Mouse (Mus musculus): ENCODE measurements around the gene Gm45785. TPM values are rescaled to one million over a fixed set of nuclear protein-coding genes. Genes with fewer than 3 reads are reported as not detected.

The Gm45785 gene
- polyA plus RNA-seq, 1 experiment from 2014 or later, result not detected

DNA sequence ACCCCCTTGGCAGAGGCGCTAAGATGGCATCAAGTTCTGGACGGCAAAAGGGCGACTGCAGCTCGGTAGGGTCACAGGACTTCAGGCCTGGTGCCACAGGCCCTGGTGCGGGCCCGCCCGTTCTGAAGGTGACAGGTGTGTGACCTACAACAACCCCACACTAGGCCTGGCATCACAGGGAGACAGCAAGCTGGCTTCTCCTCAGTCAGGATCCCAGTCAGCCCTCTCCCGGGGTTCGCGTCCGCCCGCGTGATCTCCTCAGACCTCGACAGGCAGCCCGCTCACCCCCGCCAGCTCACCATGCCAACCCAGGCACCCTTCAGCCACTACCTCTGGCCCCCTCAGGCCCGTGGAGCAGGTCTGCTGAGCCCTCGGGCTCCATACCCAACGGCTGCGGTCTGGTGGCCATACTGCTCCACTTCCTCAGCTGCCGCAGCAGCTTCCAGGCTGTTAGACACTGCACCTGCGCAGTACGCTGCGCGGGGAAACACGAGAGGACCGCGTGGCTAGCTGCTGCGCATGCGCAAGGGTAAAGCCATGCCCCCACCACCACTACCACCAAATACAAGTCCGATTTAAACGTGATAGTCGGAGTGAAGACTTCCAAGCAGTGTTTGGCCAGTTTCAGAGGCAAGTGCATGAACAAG is 68.6 kb downstream of the Gm45785 start, which contains the start of gene Syce1:
Syce1 (minus strand) TSS at position 447 of the 647 bp plus-strand sequence.
- WGBS, result 76% methylated on average over 33 of the region's 33 CpGs
- no peaks in the 10 kb centered on the region for H3K36me3 ChIP-seq (ENCODE audit: insufficient read depth, low read length)
- H3K27ac ChIP-seq (ENCODE audit: low read length), result no peak within 1 kb of the TSS
- no peaks in the 10 kb centered on the region for H3K9me3 ChIP-seq (ENCODE audit: low read length)
- H3K4me1 ChIP-seq (ENCODE audit: insufficient read depth, low read depth, low read length), result no peaks in the 10 kb centered on the region
- DNase-seq (ENCODE audit: low spot score) (no peak), ATAC-seq (no peak)
- H3K9ac ChIP-seq (replicated peaks; ENCODE audit: low read depth), result no peak within 1 kb of the TSS
- H3K27me3 ChIP-seq (replicated peaks; ENCODE audit: insufficient read depth, low read length), result no peaks in the 10 kb centered on the region
- TF ChIP-seq CTCF (IDR thresholded peaks at IDR 0.05) (no peak), EP300 (IDR thresholded peaks at IDR 0.05) (no peak)
- no peak within 1 kb of the TSS for H3K4me2 ChIP-seq (replicated peaks; ENCODE audit: low read depth, low read length)
- H3K4me3 ChIP-seq (ENCODE audit: low read depth, low read length), result no peak within 1 kb of the TSS

DNA sequence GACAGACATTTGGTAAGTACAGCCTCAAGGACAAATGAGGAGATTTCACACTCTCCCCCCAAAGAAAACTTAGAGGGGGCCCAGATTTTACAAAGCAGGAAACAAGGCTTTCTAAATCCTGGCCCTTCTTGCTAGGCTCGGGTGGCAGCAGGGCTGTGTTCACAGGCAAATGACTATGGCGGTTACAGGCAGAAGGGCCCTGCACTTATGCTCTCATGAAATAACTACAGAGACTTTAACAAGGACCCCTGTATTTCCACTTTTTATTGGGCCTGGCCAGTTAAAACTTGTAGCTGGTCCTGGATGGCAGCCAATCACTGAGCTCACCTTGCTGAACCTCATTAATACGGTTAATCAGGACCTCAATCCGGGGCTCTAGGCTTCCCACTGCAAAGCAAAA is 75.6 kb downstream of the Gm45785 start:
- DNase-seq (ENCODE audit: low spot score) (no peak), ATAC-seq (no peak)
- Histone ChIP-seq H3K9me3 (ENCODE audit: low read length) (no peaks in the 10 kb centered on the region), H3K4me3 (ENCODE audit: low read depth, low read length) (no peak overlapping the region), H3K36me3 (ENCODE audit: insufficient read depth, low read length) (no peaks in the 10 kb centered on the region), H3K4me2 (replicated peaks; ENCODE audit: low read depth, low read length) (no peak overlapping the region), H3K27me3 (replicated peaks; ENCODE audit: insufficient read depth, low read length) (no peaks in the 10 kb centered on the region), H3K4me1 (ENCODE audit: insufficient read depth, low read depth, low read length) (no peaks in the 10 kb centered on the region), H3K27ac (ENCODE audit: low read length) (no peak overlapping the region), H3K9ac (replicated peaks; ENCODE audit: low read depth) (no peak overlapping the region)
- WGBS, result 64% methylated on average over 4 of the region's 4 CpGs
- TF ChIP-seq CTCF (IDR thresholded peaks at IDR 0.05) (no peak), EP300 (IDR thresholded peaks at IDR 0.05) (no peak)

Other genes with a start within 250 kb of the Gm45785 start
- not detected in 2 replicates for gene Olfr61, start 227.4 kb downstream of the Gm45785 start, polyA plus RNA-seq (2015; fragmentation: Nextera tagmentation; extraction: Ambion mirVana)
- not detected in 2 replicates for gene Olfr53, start 209.9 kb downstream of the Gm45785 start, polyA plus RNA-seq (2015; fragmentation: Nextera tagmentation; extraction: Ambion mirVana)
- not detected in 2 replicates for gene Olfr539, start 196.4 kb downstream of the Gm45785 start, polyA plus RNA-seq (2015; fragmentation: Nextera tagmentation; extraction: Ambion mirVana)
- not detected in 2 replicates for gene Olfr45, start 174.4 kb downstream of the Gm45785 start, polyA plus RNA-seq (2015; fragmentation: Nextera tagmentation; extraction: Ambion mirVana)
- gene Olfr541, start 159.1 kb downstream of the Gm45785 start, polyA plus RNA-seq (2015; fragmentation: Nextera tagmentation; extraction: Ambion mirVana), result not detected in 2 replicates
- gene Cyp2e1, start 92.6 kb downstream of the Gm45785 start, polyA plus RNA-seq (2015; fragmentation: Nextera tagmentation; extraction: Ambion mirVana), result 1.5 and 1.9 TPM in 2 replicates
- gene Syce1, start 68.5 kb downstream of the Gm45785 start, polyA plus RNA-seq (2015; fragmentation: Nextera tagmentation; extraction: Ambion mirVana), result not detected in 2 replicates
- 0.21 and 0.30 TPM in 2 replicates for gene Zfp941, start 34.2 kb downstream of the Gm45785 start, polyA plus RNA-seq (2015; fragmentation: Nextera tagmentation; extraction: Ambion mirVana)
- 12.6 and 15.0 TPM in 2 replicates for gene Urah, start 21.3 kb downstream of the Gm45785 start, polyA plus RNA-seq (2015; fragmentation: Nextera tagmentation; extraction: Ambion mirVana)
- 25.9 and 27.0 TPM in 2 replicates for gene Scgb1c1, start 10.8 kb downstream of the Gm45785 start, polyA plus RNA-seq (2015; fragmentation: Nextera tagmentation; extraction: Ambion mirVana)
- not detected in 2 replicates for gene Odf3, start 8.5 kb downstream of the Gm45785 start, polyA plus RNA-seq (2015; fragmentation: Nextera tagmentation; extraction: Ambion mirVana)
- gene Ric8a, start 626 bp upstream of the Gm45785 start, polyA plus RNA-seq (2015; fragmentation: Nextera tagmentation; extraction: Ambion mirVana), result 63.6 and 68.0 TPM in 2 replicates
- 69.1 and 81.7 TPM in 2 replicates for gene Bet1l, start 1.2 kb upstream of the Gm45785 start, polyA plus RNA-seq (2015; fragmentation: Nextera tagmentation; extraction: Ambion mirVana)
- gene Psmd13, start 25.6 kb upstream of the Gm45785 start, polyA plus RNA-seq (2015; fragmentation: Nextera tagmentation; extraction: Ambion mirVana), result 157 and 164 TPM in 2 replicates
- 23.7 and 25.8 TPM in 2 replicates for gene Sirt3, start 26.0 kb upstream of the Gm45785 start, polyA plus RNA-seq (2015; fragmentation: Nextera tagmentation; extraction: Ambion mirVana)
- 13.1 and 18.3 TPM in 2 replicates for gene Cox8b, start 44.1 kb upstream of the Gm45785 start, polyA plus RNA-seq (2015; fragmentation: Nextera tagmentation; extraction: Ambion mirVana)
- 0.07 and 0.10 TPM in 2 replicates for gene Nlrp6, start 64.6 kb upstream of the Gm45785 start, polyA plus RNA-seq (2015; fragmentation: Nextera tagmentation; extraction: Ambion mirVana)
- 12.7 and 14.4 TPM in 2 replicates for gene Pgghg, start 85.1 kb upstream of the Gm45785 start, polyA plus RNA-seq (2015; fragmentation: Nextera tagmentation; extraction: Ambion mirVana)
- gene Ifitm5, start 94.0 kb upstream of the Gm45785 start, polyA plus RNA-seq (2015; fragmentation: Nextera tagmentation; extraction: Ambion mirVana), result 1.6 and 1.8 TPM in 2 replicates
- gene Gm45717, start 99.6 kb upstream of the Gm45785 start, polyA plus RNA-seq (2015; fragmentation: Nextera tagmentation; extraction: Ambion mirVana), result 0.31 TPM in 1 of 2 replicates, not detected in the other
- gene Ifitm2, start 99.7 kb upstream of the Gm45785 start, polyA plus RNA-seq (2015; fragmentation: Nextera tagmentation; extraction: Ambion mirVana), result 1,373 and 1,710 TPM in 2 replicates
- 402 and 510 TPM in 2 replicates for gene Ifitm1, start 110.9 kb upstream of the Gm45785 start, polyA plus RNA-seq (2015; fragmentation: Nextera tagmentation; extraction: Ambion mirVana)
- gene Ifitm3, start 154.4 kb upstream of the Gm45785 start, polyA plus RNA-seq (2015; fragmentation: Nextera tagmentation; extraction: Ambion mirVana), result 779 and 1,037 TPM in 2 replicates
- 7.4 and 7.7 TPM in 2 replicates for gene Ifitm6, start 161.6 kb upstream of the Gm45785 start, polyA plus RNA-seq (2015; fragmentation: Nextera tagmentation; extraction: Ambion mirVana)
- gene Gm17387, start 172.8 kb upstream of the Gm45785 start, polyA plus RNA-seq (2015; fragmentation: Nextera tagmentation; extraction: Ambion mirVana), result not detected in 2 replicates
- gene B4galnt4, start 204.8 kb upstream of the Gm45785 start, polyA plus RNA-seq (2015; fragmentation: Nextera tagmentation; extraction: Ambion mirVana), result 0.13 and 0.20 TPM in 2 replicates
- 14.4 and 15.3 TPM in 2 replicates for gene Pkp3, start 221.9 kb upstream of the Gm45785 start, polyA plus RNA-seq (2015; fragmentation: Nextera tagmentation; extraction: Ambion mirVana)
- 27.1 and 30.5 TPM in 2 replicates for gene Sigirr, start 244.2 kb upstream of the Gm45785 start, polyA plus RNA-seq (2015; fragmentation: Nextera tagmentation; extraction: Ambion mirVana)

All from lung, postnatal 0 days (tissue).